Mouse (Mus musculus): Measurements from ENCODE around the gene Fam102a.

Fam102a gene

GRCm38 (mm10) chr2:32514335-32514734 is 20.8 kb upstream of the Fam102a start:
- DNase-seq (ENCODE audit: low spot score) = no peak

- no peak for DNase-seq (ENCODE audit: low spot score)
Measured at GRCm38 (mm10) chr2:32517233-32517867, 17.8 kb upstream of the Fam102a start.

- DNase-seq (ENCODE audit: low spot score) = no peak
Measured at GRCm38 (mm10) chr2:32520034-32520990, 14.8 kb upstream of the Fam102a start.

- DNase-seq (ENCODE audit: low spot score) = no peak
Measured at GRCm38 (mm10) chr2:32524536-32525031, 10.5 kb upstream of the Fam102a start.

- no peak for DNase-seq (ENCODE audit: low spot score)
Measured at GRCm38 (mm10) chr2:32525816-32526215, 9.3 kb upstream of the Fam102a start.

GRCm38 (mm10) chr2:32527468-32527966 is 7.6 kb upstream of the Fam102a start:
- DNase-seq (ENCODE audit: low spot score) = no peak

GRCm38 (mm10) chr2:32528326-32528725 is 6.8 kb upstream of the Fam102a start:
- DNase-seq (ENCODE audit: low spot score) = no peak

- no peak for DNase-seq (ENCODE audit: low spot score)
Measured at GRCm38 (mm10) chr2:32530479-32530878, 4.7 kb upstream of the Fam102a start.

- DNase-seq (ENCODE audit: low spot score) = no peak
Measured at GRCm38 (mm10) chr2:32533163-32533562, 2.0 kb upstream of the Fam102a start.

GRCm38 (mm10) chr2:32534061-32534732 is 935 bp upstream of the Fam102a start:
- DNase-seq (ENCODE audit: low spot score) = peak; percentile 38

- DNase-seq (ENCODE audit: low spot score) = peak; percentile 65
Measured at GRCm38 (mm10) chr2:32535501-32535991, 414 bp downstream of the Fam102a start.

GRCm38 (mm10) chr2:32536086-32536633 is 1.0 kb downstream of the Fam102a start:
- DNase-seq (ENCODE audit: low spot score) = no peak

- DNase-seq (ENCODE audit: low spot score) = peak; percentile 31
Measured at GRCm38 (mm10) chr2:32536634-32537359, 1.7 kb downstream of the Fam102a start.

- DNase-seq (ENCODE audit: low spot score) = no peak
Measured at GRCm38 (mm10) chr2:32537360-32537905, 2.3 kb downstream of the Fam102a start.

GRCm38 (mm10) chr2:32537941-32538340 is 2.8 kb downstream of the Fam102a start:
- no peak for DNase-seq (ENCODE audit: low spot score)

- DNase-seq (ENCODE audit: low spot score) = no peak
Measured at GRCm38 (mm10) chr2:32538461-32538860, 3.3 kb downstream of the Fam102a start.

- DNase-seq (ENCODE audit: low spot score) = no peak
Measured at GRCm38 (mm10) chr2:32539452-32539981, 4.4 kb downstream of the Fam102a start.

GRCm38 (mm10) chr2:32541333-32541908 is 6.3 kb downstream of the Fam102a start:
- DNase-seq (ENCODE audit: low spot score) = no peak

- DNase-seq (ENCODE audit: low spot score) = no peak
Measured at GRCm38 (mm10) chr2:32541986-32542573, 6.9 kb downstream of the Fam102a start.

GRCm38 (mm10) chr2:32543031-32543449 is 7.9 kb downstream of the Fam102a start:
- no peak for DNase-seq (ENCODE audit: low spot score)

All from urinary bladder, postnatal 25 days (tissue).